Mouse (Mus musculus) liver, embryonic 13.5 days (tissue): ENCODE data around the gene Olfr332. TPM values are rescaled to one million over a fixed set of nuclear protein-coding genes. Genes with fewer than 3 reads are reported as not detected.
"Not testable (repeated sequence)": the region's sequence is repeated elsewhere in the genome, so short reads cannot be mapped to it uniquely, and the experiment has no call there.

Experiments
- ATAC-seq: fragments of 200-750 bp; cut with Nextera tagmentation; 2 replicates; pipeline ENCODE4 v1.8.0; 2017; ENCODE audit warnings: low read depth, mild to moderate bottlenecking, moderate number of reproducible peaks, moderate library complexity
- DNase-seq: peaks from one replicate; pipeline ENCODE4 v3.0.0; 2022
- H3K27ac ChIP-seq: fragments of 300-500 bp; sonication (generic); 2 replicates; pipeline ENCODE4 v1.5.1; 2015; ENCODE audit warnings: moderate library complexity, mild to moderate bottlenecking, inconsistent platforms
- H3K27me3 ChIP-seq: fragments of 300-500 bp; sonication (generic); 2 replicates; pipeline ENCODE4 v1.6.1; 2015; ENCODE audit warnings: mild to moderate bottlenecking, inconsistent platforms
- H3K36me3 ChIP-seq: fragments of 300-500 bp; sonication (generic); 2 replicates; pipeline ENCODE4 v1.6.1; 2015; ENCODE audit warnings: mild to moderate bottlenecking, inconsistent platforms
- H3K4me1 ChIP-seq: fragments of 300-500 bp; sonication (generic); replicated peaks from 2 replicates; pipeline ENCODE4 v1.6.1; 2015; ENCODE audit warnings: inconsistent platforms
- H3K4me2 ChIP-seq: fragments of 300-500 bp; sonication (generic); 2 replicates; pipeline ENCODE4 v1.6.1; 2015; ENCODE audit warnings: inconsistent platforms, mild to moderate bottlenecking, moderate library complexity
- H3K4me3 ChIP-seq: fragments of 300-500 bp; sonication (generic); replicated peaks from 2 replicates; pipeline ENCODE4 v1.5.1; 2015; ENCODE audit warnings: mild to moderate bottlenecking, inconsistent platforms
- H3K9ac ChIP-seq: fragments of 300-500 bp; sonication (generic); 2 replicates; pipeline ENCODE4 v1.6.1; 2015; ENCODE audit warnings: mild to moderate bottlenecking, inconsistent platforms
- H3K9me3 ChIP-seq: fragments of 300-500 bp; sonication (generic); replicated peaks from 2 replicates; pipeline ENCODE4 v1.6.1; 2016; ENCODE audit warnings: inconsistent platforms
- WGBS: fragments of 180-500 bp; shearing (Covaris S2); methylation state at CpG from one replicate; pipeline ENCODE4 v1.1.7; 2015; ENCODE audit not compliant: insufficient replicate concordance; 5-methylcytosine and 5-hydroxymethylcytosine counted together
- polyA plus RNA-seq: library from polyadenylated mRNA; unstranded; fragments of >200 nt; fragmentation: Nextera tagmentation; extraction: Ambion mirVana; gene quantifications from 2 replicates; pipeline ENCODE4 v1.2.1, GENCODE M21; 2015

The Olfr332 gene
- not detected in 2 replicates for polyA plus RNA-seq

DNA sequence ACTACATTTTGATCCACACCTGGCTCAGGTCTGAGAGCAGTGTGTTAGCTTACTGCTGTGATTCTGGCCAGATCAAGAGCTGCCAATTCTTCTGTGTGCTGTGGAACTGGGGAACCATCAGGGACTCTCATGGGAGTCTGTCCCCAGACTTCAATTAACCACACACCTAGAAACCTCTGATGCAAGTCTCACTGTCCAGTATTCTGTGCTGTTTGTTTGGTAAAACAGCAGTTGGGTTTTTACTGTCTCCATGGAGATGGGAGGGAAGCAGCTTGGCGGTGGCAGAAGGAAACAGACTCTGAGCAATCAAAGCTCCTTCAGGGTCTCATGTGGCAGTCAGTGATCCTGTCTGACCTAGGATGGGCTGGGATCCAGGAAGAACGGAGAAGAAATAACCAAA, at the start of gene Olfr332:
Gene Olfr332, minus strand, starts transcription at position 101 of the 400 bp plus-strand sequence.
- H3K9ac ChIP-seq = no peak within 1 kb of the TSS
- DNase-seq (no peak), ATAC-seq (no peak)
- H3K4me1 ChIP-seq = no peaks in the 10 kb centered on the region
- 76% methylated on average over 2 of the region's 2 CpGs for WGBS
- no peaks in the 10 kb centered on the region for H3K27me3 ChIP-seq
- H3K4me3 ChIP-seq = no peak within 1 kb of the TSS
- H3K36me3 ChIP-seq = no peaks in the 10 kb centered on the region
- H3K4me2 ChIP-seq = no peak within 1 kb of the TSS
- H3K27ac ChIP-seq = no peak within 1 kb of the TSS
- H3K9me3 ChIP-seq = no peaks in the 10 kb centered on the region

- H3K4me3 ChIP-seq, H3K9ac ChIP-seq, H3K27ac ChIP-seq, H3K4me2 ChIP-seq, H3K9me3 ChIP-seq, DNase-seq, ATAC-seq, H3K36me3 ChIP-seq, H3K27me3 ChIP-seq, H3K4me1 ChIP-seq: not testable (repeated sequence)
These were observed 42.4 kb upstream of the Olfr332 start, which contains the start of gene Olfr330 for GRCm38 (mm10) chr11:58534736-58535135. Gene Olfr330, minus strand, starts transcription at chr11:58534836.

DNA sequence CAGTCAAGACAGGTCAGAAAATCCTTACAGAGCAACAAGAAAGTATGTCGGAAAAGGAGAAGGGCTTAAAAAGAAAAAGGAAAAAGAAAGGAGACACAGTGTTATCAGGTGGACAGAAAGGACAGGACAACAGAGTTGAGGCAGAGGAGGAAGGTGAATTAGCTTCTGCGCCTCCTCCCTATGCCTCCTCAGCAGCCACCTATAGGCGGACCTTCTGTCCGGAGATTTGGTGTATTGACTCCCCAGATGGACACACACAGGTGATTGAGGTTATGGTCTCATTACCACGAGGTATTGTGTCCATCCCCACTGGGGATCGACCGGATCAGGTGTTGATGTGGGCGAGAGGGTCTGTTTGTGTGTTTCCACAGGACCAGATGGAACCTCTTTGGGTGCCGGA, 27.4 kb upstream of the Olfr332 start:
- H3K9ac ChIP-seq, H3K4me2 ChIP-seq, H3K9me3 ChIP-seq, H3K4me3 ChIP-seq, H3K27me3 ChIP-seq, H3K4me1 ChIP-seq, DNase-seq, ATAC-seq, H3K27ac ChIP-seq, H3K36me3 ChIP-seq: not testable (repeated sequence)
- WGBS = 73% methylated on average over 7 of the region's 9 CpGs

DNA sequence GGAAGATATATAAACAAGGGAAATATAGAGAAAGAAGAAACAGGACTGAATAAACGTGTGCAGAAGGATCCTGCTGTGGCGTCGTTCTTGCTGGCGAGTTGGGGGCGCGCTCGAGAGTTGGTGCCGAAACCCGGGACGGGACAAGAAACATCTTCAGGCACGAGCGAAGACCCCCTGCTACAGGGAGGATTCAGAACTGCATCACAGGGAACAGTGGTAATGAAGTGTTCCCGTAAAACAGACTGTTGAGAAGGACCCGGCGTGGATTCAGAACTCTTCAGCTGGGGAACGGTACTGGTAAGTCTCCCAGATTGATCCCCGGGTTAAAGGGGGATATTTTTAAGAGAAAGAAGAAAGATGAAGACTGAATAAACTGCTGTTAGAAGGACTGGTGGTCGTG, 26.6 kb upstream of the Olfr332 start:
- not testable (repeated sequence) for H3K27me3 ChIP-seq, DNase-seq, H3K4me2 ChIP-seq, H3K9ac ChIP-seq, H3K9me3 ChIP-seq, H3K4me1 ChIP-seq, ATAC-seq, H3K27ac ChIP-seq, H3K36me3 ChIP-seq, H3K4me3 ChIP-seq
- WGBS = 83% methylated on average over 18 of the region's 18 CpGs

GRCm38 (mm10) chr11:58509058-58509457, 16.7 kb upstream of the Olfr332 start:
- WGBS = 75% methylated on average over 19 of the region's 19 CpGs
- not testable (repeated sequence) for H3K36me3 ChIP-seq, ATAC-seq, H3K9me3 ChIP-seq, H3K27me3 ChIP-seq, H3K4me3 ChIP-seq, H3K4me2 ChIP-seq, H3K27ac ChIP-seq, H3K4me1 ChIP-seq, H3K9ac ChIP-seq, DNase-seq

DNA sequence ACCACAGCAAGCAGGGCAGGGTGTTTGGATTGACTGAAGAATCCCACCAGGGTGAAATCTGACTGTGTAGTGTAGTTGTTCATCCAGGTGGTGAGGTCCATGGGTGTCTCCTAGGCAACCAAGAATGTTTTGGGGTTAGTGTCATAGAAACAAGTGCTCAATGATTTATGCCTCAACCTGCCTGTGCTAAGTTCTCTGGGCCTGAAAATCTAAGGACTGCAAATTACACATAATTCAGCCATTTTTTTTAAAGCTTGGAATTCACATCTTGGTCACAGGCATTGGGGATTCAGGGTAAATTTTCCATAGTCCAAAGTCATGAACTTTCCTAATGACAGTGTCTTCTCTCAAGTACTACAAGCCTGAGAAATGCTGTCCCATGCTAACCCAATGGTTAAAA, 10.1 kb upstream of the Olfr332 start, which contains the start of gene Olfr331:
Gene Olfr331, minus strand, starts transcription at position 101 of the 400 bp plus-strand sequence.
- not testable (repeated sequence) for H3K27me3 ChIP-seq, DNase-seq, H3K36me3 ChIP-seq, H3K27ac ChIP-seq, ATAC-seq, H3K9me3 ChIP-seq, H3K4me1 ChIP-seq, H3K4me3 ChIP-seq, H3K9ac ChIP-seq, H3K4me2 ChIP-seq

GRCm38 (mm10) chr11:58499290-58499689, 6.9 kb upstream of the Olfr332 start:
- 48% methylated on average over 3 of the region's 3 CpGs for WGBS
- DNase-seq = no peak

GRCm38 (mm10) chr11:58498761-58499160, 6.4 kb upstream of the Olfr332 start:
- Histone ChIP-seq H3K4me2 (no peak overlapping the region), H3K27ac (no peak overlapping the region), H3K4me3 (no peak overlapping the region), H3K9ac (no peak overlapping the region), H3K36me3 (no peaks in the 10 kb centered on the region), H3K27me3 (no peaks in the 10 kb centered on the region), H3K4me1 (no peaks in the 10 kb centered on the region), H3K9me3 (no peaks in the 10 kb centered on the region)
- ATAC-seq = no peak
- no peak for DNase-seq
- 53% methylated on average over 9 of the region's 9 CpGs for WGBS

More at GRCm38 (mm10) chr11:58499290-58499689, 6.9 kb upstream of the Olfr332 start:
- no peak overlapping the region for H3K4me3 ChIP-seq
- H3K4me2 ChIP-seq = no peak overlapping the region
- H3K4me1 ChIP-seq = no peaks in the 10 kb centered on the region
- no peak for ATAC-seq
- no peaks in the 10 kb centered on the region for H3K9me3 ChIP-seq
- no peaks in the 10 kb centered on the region for H3K36me3 ChIP-seq
- H3K27ac ChIP-seq = no peak overlapping the region
- no peaks in the 10 kb centered on the region for H3K27me3 ChIP-seq
- no peak overlapping the region for H3K9ac ChIP-seq

- DNase-seq = no peak
- H3K4me3 ChIP-seq = no peak within 1 kb of the TSS
- no peak within 1 kb of the TSS for H3K4me2 ChIP-seq
- ATAC-seq = no peak
- no peaks in the 10 kb centered on the region for H3K27me3 ChIP-seq
- no peaks in the 10 kb centered on the region for H3K4me1 ChIP-seq
- H3K36me3 ChIP-seq = no peaks in the 10 kb centered on the region
- no peak within 1 kb of the TSS for H3K27ac ChIP-seq
- H3K9ac ChIP-seq = no peak within 1 kb of the TSS
- H3K9me3 ChIP-seq = no peaks in the 10 kb centered on the region
These were observed 30.2 kb downstream of the Olfr332 start, which contains the start of gene Olfr30 for GRCm38 (mm10) chr11:58462170-58462569. Gene Olfr30, minus strand, starts transcription at chr11:58462270.

- Histone ChIP-seq H3K27ac (no peak overlapping the region), H3K4me3 (no peak overlapping the region), H3K9ac (no peak overlapping the region), H3K9me3 (0 out of 2 replicates have a peak, but pooled peaks cover 3% of the 10 kb centered on the region), H3K4me1 (no peaks in the 10 kb centered on the region), H3K27me3 (no peaks in the 10 kb centered on the region), H3K36me3 (no peaks in the 10 kb centered on the region), H3K4me2 (no peak overlapping the region)
- WGBS = 44% methylated on average over 4 of the region's 4 CpGs
- ATAC-seq = no peak
- no peak for DNase-seq
These were observed 38.8 kb downstream of the Olfr332 start for GRCm38 (mm10) chr11:58453592-58453991.

DNA sequence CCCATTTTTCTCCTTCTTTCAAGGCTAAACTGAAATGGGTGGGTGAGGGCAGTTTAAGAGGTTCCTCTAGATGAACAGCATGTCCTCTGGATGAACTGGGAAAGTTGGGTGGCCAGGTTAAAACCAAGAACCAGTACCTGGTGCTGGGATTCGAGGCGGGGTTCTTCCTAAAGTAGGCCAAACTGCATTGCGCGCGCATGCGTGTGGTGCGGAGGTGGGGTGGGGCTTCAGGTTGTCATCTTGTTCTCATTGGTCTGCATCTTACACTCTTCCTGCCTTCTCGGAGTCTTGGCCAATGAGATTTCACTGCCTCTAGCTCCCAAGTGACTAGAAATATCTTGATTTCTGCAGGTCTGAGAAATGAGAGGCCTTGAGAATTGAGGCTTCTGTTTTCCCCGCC, 39.6 kb downstream of the Olfr332 start, which contains the start of gene Lypd9:
Gene Lypd9, minus strand, starts transcription at position 165 of the 400 bp plus-strand sequence.
- H3K4me1 ChIP-seq = no peaks in the 10 kb centered on the region
- ATAC-seq = no peak

More for the DNA sequence above, 39.6 kb downstream of the Olfr332 start, which contains the start of gene Lypd9:
- Histone ChIP-seq H3K4me2 (no peak within 1 kb of the TSS), H3K9me3 (0 out of 2 replicates have a peak, but pooled peaks cover 3% of the 10 kb centered on the region), H3K36me3 (no peaks in the 10 kb centered on the region), H3K27me3 (no peaks in the 10 kb centered on the region), H3K4me3 (no peak within 1 kb of the TSS), H3K27ac (no peak within 1 kb of the TSS), H3K9ac (no peak within 1 kb of the TSS)
- 85% methylated on average over 9 of the region's 9 CpGs for WGBS
- no peak for DNase-seq
